Mouse (Mus musculus): ENCODE data around the gene Agap1. TPM values are rescaled to one million over a fixed set of nuclear protein-coding genes. Genes with fewer than 3 reads are reported as not detected.

The Agap1 gene
- polyA plus RNA-seq, 1 experiment from 2014 or later, result 8.8 TPM

DNA sequence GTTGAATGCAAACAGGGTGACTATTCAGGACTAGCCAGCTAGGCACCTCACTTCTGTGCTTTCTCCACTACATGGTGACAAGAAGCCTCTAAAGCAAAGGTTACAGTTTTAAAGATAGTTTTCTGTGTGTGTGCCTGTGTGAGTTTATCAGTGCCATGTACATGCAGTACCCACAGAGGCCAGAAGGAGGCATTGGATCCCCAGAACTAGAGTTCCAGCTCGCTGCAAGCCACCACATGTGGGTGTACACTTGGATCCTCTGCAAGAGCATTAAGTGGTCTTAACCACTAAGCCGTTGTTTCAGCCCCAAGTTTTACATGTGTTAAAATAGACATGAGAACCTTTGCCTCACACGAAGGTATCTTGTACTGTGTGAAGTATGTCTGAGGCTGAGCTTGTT, 219.1 kb downstream of the Agap1 start:
- no peak overlapping the region for H3K4me3 ChIP-seq (ENCODE audit: inconsistent target)
- WGBS (ENCODE audit: missing documents), result 98% methylated on average over 3 of the region's 3 CpGs

DNA sequence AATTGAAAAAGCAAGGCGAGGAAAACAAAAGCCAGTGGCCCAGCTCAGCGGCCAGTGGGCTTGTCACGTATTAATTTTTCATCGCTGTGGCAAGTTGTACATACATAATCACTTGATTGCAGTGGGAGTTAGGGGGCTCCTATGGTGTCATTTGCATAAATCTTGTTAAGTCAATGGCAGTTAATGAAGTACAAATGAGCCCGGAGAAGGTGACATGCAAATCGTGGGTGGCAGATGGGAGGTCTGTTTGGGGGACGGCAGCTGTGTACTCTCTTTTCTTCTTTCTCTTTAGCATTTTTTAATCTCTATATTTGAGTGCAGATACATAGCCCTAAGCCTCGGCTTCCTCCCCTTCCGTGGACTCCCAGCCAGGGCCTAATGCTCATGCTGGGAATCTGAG, 220.1 kb downstream of the Agap1 start:
- Histone ChIP-seq H3K79me2 (ENCODE audit: inconsistent target) (no peaks in the 10 kb centered on the region), H3K36me3 (ENCODE audit: inconsistent target) (no peaks in the 10 kb centered on the region), H3K27ac (no peak overlapping the region), H3K4me3 (ENCODE audit: inconsistent target) (no peak overlapping the region)
- 94% methylated on average over 9 of the region's 9 CpGs for WGBS (ENCODE audit: missing documents)

More for the DNA sequence above, 219.1 kb downstream of the Agap1 start:
- no peaks in the 10 kb centered on the region for H3K79me2 ChIP-seq (ENCODE audit: inconsistent target)
- H3K36me3 ChIP-seq (ENCODE audit: inconsistent target), result no peaks in the 10 kb centered on the region
- no peak overlapping the region for H3K27ac ChIP-seq

- no peaks in the 10 kb centered on the region for H3K79me2 ChIP-seq (ENCODE audit: inconsistent target)
- H3K4me3 ChIP-seq (ENCODE audit: inconsistent target), result no peak overlapping the region
- 100% methylated on average over 3 of the region's 4 CpGs for WGBS (ENCODE audit: missing documents)
- H3K36me3 ChIP-seq (ENCODE audit: inconsistent target), result no peaks in the 10 kb centered on the region
- H3K27ac ChIP-seq, result no peak overlapping the region
Observed at GRCm38 (mm10) chr1:89676411-89676810, 221.8 kb downstream of the Agap1 start.

DNA sequence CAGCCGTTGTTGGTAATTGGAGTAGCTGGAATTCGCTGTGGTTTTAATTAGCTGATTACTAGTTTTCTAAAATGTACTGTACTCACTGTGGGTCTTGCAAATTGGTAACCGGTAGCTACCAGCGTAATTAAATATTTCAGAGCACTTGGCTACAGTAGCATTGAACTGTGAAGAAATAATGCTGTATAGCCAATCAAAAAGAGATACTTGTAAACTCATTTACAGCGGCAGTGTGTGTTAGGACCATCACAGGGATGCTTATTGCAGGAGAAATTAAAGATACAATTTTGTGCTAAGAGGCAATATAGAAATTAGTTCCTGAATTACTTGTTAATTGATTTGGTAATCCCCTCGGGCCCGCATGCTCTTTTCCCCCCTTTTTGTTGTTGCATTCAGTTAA, 226.1 kb downstream of the Agap1 start:
- 99% methylated on average over 7 of the region's 7 CpGs for WGBS (ENCODE audit: missing documents)

DNA sequence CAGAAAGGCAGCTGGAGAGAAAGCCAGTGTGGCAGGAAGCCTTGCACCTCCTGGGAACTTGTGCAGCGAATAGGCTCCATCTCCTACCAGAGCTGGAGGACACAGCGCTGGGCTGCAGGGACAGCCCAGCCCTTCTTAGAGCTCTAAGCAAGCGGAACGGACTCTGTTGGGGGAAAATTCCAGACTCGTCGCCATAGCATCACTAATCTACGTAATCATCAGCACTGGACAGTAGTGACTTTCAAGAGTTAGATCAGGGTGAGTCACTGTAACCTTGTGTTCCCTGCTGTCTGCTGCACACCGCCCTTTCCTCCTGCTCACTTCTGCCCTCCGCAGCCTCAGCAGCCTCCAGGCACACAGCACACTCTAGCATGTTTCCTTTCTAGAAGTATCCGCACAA, 234.3 kb downstream of the Agap1 start:
- Histone ChIP-seq H3K4me3 (ENCODE audit: inconsistent target) (no peak overlapping the region), H3K79me2 (ENCODE audit: inconsistent target) (no peaks in the 10 kb centered on the region), H3K36me3 (ENCODE audit: inconsistent target) (no peaks in the 10 kb centered on the region), H3K27ac (no peak overlapping the region)
- WGBS (ENCODE audit: missing documents), result 96% methylated on average over 10 of the region's 10 CpGs

More for the DNA sequence above, 226.1 kb downstream of the Agap1 start:
- no peak overlapping the region for H3K4me3 ChIP-seq (ENCODE audit: inconsistent target)
- H3K27ac ChIP-seq, result no peak overlapping the region
- no peaks in the 10 kb centered on the region for H3K36me3 ChIP-seq (ENCODE audit: inconsistent target)
- no peaks in the 10 kb centered on the region for H3K79me2 ChIP-seq (ENCODE audit: inconsistent target)

DNA sequence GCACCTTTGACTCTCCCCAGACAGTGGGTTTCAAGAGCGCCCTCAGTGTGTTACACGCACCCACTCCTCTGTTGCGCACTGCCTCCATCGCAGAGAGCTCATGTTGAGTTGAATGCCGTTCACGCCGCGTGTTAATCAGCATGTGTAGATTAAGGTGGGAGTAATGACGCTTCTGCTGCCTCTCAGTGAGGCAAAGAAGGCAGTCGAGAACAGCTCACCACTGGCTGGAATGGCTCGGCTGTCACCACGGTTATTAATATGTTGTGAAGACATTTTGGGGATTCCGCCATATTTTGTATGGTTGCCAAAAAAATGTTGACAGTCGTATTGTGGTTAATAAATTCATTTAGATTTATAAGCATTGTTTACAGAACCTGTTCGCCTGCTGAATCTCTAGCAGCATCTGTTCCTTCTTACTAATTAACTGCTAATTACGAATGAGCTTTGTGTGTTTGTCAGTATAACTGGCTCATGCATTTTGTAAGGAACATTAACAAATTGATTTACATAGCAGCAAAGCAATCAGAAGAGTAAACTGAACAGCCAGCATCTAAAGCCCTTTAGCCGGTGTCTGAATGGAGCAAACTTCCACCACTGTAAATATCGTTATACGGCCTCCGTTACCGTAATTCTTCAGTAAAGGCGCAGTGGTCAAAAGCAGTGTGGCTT, 235.1 kb downstream of the Agap1 start:
- WGBS (ENCODE audit: missing documents), result 97% methylated on average over 20 of the region's 22 CpGs
- Histone ChIP-seq H3K79me2 (ENCODE audit: inconsistent target) (no peaks in the 10 kb centered on the region), H3K36me3 (ENCODE audit: inconsistent target) (no peaks in the 10 kb centered on the region), H3K27ac (no peak overlapping the region), H3K4me3 (ENCODE audit: inconsistent target) (no peak overlapping the region)

- WGBS (ENCODE audit: missing documents), result 89% methylated on average over 1 of the region's 1 CpGs
- no peaks in the 10 kb centered on the region for H3K79me2 ChIP-seq (ENCODE audit: inconsistent target)
- no peaks in the 10 kb centered on the region for H3K36me3 ChIP-seq (ENCODE audit: inconsistent target)
- H3K4me3 ChIP-seq (ENCODE audit: inconsistent target), result no peak overlapping the region
- no peak overlapping the region for H3K27ac ChIP-seq
Observed at GRCm38 (mm10) chr1:89691096-89691495, 236.5 kb downstream of the Agap1 start.

DNA sequence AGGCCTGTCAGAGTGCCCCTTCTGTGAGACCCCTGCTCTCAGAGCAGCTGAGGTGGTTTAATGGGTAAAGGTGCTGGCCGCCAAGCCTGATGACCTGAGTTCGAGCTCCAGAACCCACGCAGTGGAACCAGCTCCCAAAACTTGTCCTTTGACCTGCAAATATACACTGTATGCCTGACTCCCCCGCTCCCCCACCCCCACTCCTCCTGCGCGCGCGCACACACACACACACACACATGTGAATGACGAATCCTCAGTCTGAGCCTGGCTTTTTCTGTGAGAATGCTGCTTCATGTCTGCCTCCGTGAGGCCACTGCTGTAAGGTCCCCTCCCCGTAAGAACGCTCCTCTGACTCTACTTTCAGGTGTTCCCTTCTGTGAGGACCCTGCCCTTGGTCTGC, 237.8 kb downstream of the Agap1 start:
- no peaks in the 10 kb centered on the region for H3K79me2 ChIP-seq (ENCODE audit: inconsistent target)
- H3K4me3 ChIP-seq (ENCODE audit: inconsistent target), result no peak overlapping the region
- no peaks in the 10 kb centered on the region for H3K36me3 ChIP-seq (ENCODE audit: inconsistent target)
- 90% methylated on average over 10 of the region's 12 CpGs for WGBS (ENCODE audit: missing documents)
- H3K27ac ChIP-seq, result no peak overlapping the region

DNA sequence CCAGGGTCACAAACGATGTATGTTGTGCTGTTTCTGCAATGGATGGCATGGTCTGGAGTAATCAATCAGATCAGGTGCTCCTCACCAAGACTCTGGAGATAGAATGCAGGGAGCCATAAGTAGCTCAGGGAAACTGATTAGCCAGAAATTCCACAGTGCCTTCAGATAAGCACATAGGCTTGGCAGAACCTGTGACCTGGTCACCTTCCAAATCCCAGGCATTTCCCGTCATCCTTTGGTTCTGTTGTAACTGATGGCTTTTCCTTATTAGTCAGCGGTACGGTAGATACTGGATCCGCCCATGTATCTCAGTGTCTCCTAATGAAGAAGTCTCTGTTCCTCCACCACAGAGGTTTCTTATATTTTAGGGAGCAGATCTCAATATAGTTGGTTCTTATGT, 240.3 kb downstream of the Agap1 start:
- Histone ChIP-seq H3K79me2 (ENCODE audit: inconsistent target) (no peaks in the 10 kb centered on the region), H3K27ac (no peak overlapping the region), H3K4me3 (ENCODE audit: inconsistent target) (no peak overlapping the region), H3K36me3 (ENCODE audit: inconsistent target) (no peaks in the 10 kb centered on the region)
- WGBS (ENCODE audit: missing documents), result 94% methylated on average over 5 of the region's 5 CpGs

- Histone ChIP-seq H3K36me3 (ENCODE audit: inconsistent target) (no peaks in the 10 kb centered on the region), H3K4me3 (ENCODE audit: inconsistent target) (no peak overlapping the region), H3K27ac (no peak overlapping the region), H3K79me2 (ENCODE audit: inconsistent target) (no peaks in the 10 kb centered on the region)
- WGBS (ENCODE audit: missing documents), result 60% methylated on average over 2 of the region's 2 CpGs
Observed at GRCm38 (mm10) chr1:89697241-89697640, 242.6 kb downstream of the Agap1 start.

DNA sequence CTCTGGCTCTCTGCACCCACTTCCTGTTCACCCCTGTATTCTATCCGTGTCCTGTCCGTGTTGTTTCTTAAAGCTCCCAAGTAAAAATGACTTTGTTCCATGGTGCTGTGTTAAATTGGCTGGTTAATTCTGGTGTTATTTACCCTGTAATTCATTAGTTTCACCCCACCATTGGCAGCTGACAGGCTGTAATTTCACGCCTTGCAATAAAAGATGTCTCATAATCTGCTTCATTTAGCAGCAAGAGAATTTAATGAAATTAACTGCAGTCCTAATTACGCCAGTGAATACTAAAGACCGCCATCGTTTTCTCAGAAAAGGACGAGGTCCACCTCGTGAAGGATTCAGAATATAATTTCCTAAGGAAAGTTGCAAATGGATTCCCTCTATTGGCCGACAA, 245.6 kb downstream of the Agap1 start:
- WGBS (ENCODE audit: missing documents), result 94% methylated on average over 9 of the region's 9 CpGs
- no peaks in the 10 kb centered on the region for H3K36me3 ChIP-seq (ENCODE audit: inconsistent target)
- no peak overlapping the region for H3K4me3 ChIP-seq (ENCODE audit: inconsistent target)
- no peaks in the 10 kb centered on the region for H3K79me2 ChIP-seq (ENCODE audit: inconsistent target)
- no peak overlapping the region for H3K27ac ChIP-seq

- 91% methylated on average over 5 of the region's 5 CpGs for WGBS (ENCODE audit: missing documents)
- Histone ChIP-seq H3K79me2 (ENCODE audit: inconsistent target) (no peaks in the 10 kb centered on the region), H3K4me3 (ENCODE audit: inconsistent target) (no peak overlapping the region), H3K27ac (no peak overlapping the region), H3K36me3 (ENCODE audit: inconsistent target) (no peaks in the 10 kb centered on the region)
Observed at GRCm38 (mm10) chr1:89701162-89701730, 246.6 kb downstream of the Agap1 start.

- no peak overlapping the region for H3K4me3 ChIP-seq (ENCODE audit: inconsistent target)
- no peaks in the 10 kb centered on the region for H3K36me3 ChIP-seq (ENCODE audit: inconsistent target)
- WGBS (ENCODE audit: missing documents), result 95% methylated on average over 13 of the region's 13 CpGs
- H3K79me2 ChIP-seq (ENCODE audit: inconsistent target), result no peaks in the 10 kb centered on the region
- H3K27ac ChIP-seq, result no peak overlapping the region
Observed at GRCm38 (mm10) chr1:89703294-89703693, 248.7 kb downstream of the Agap1 start.

GRCm38 (mm10) chr1:89705670-89706069, 251.1 kb downstream of the Agap1 start:
- 94% methylated on average over 6 of the region's 6 CpGs for WGBS (ENCODE audit: missing documents)
- Histone ChIP-seq H3K36me3 (ENCODE audit: inconsistent target) (no peaks in the 10 kb centered on the region), H3K79me2 (ENCODE audit: inconsistent target) (no peaks in the 10 kb centered on the region), H3K4me3 (ENCODE audit: inconsistent target) (no peak overlapping the region), H3K27ac (no peak overlapping the region)

DNA sequence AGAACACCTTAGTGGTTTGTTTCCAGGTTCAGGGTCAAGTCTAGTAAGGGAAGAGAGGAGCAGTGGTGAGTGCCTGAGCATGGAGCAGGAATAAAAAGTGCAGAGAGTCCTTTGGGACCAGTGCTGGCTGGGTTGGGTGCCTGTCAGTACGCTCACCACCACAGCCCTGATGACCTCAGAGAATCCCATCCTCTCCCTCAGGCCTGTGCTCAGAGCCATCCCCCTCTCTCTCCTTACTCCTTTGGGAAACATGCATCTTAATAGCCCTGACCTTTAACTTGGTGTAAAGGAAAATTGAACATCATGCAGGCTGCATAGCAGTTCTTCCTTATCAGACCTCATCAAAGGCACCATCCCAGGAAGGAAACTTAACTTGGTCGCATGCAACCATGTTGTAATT, 252.3 kb downstream of the Agap1 start:
- H3K36me3 ChIP-seq (ENCODE audit: inconsistent target), result no peaks in the 10 kb centered on the region
- H3K27ac ChIP-seq, result no peak overlapping the region
- no peaks in the 10 kb centered on the region for H3K79me2 ChIP-seq (ENCODE audit: inconsistent target)
- no peak overlapping the region for H3K4me3 ChIP-seq (ENCODE audit: inconsistent target)
- WGBS (ENCODE audit: missing documents), result 81% methylated on average over 2 of the region's 2 CpGs

Data from macrophage (primary cell).